Mouse (Mus musculus) MEL (cell line): ENCODE measurements around the gene Fgd3.

Experiments used
- CTCF ChIP-seq, 3 experiments: IDR thresholded peaks in 2 of 3; conservative IDR thresholded peaks in 1 of 3; 2 replicates each; pipeline ENCODE4 v1.5.1; 2011 to 2012; ENCODE audit warnings: low read length in 3 of 3, low read depth in 2 of 3, mild to moderate bottlenecking in 2 of 3, improper control_type of control experiment in 1 of 3, inconsistent platforms in 1 of 3, mixed read lengths in 1 of 3, moderate library complexity in 1 of 3; ENCODE audit not compliant: control insufficient read depth in 1 of 3, insufficient read depth in 1 of 3, poor library complexity in 1 of 3, severe bottlenecking in 1 of 3
- EP300 ChIP-seq, 2 experiments: IDR thresholded peaks; 2 replicates each; pipeline ENCODE4 v1.6.1; 2011; ENCODE audit warnings: improper control_type of control experiment in 2 of 2, low read length in 2 of 2, low read depth in 1 of 2, mild to moderate bottlenecking in 1 of 2
- GATA1 ChIP-seq: IDR thresholded peaks from 2 replicates; pipeline ENCODE4 v1.6.1; 2011; ENCODE audit warnings: low read depth, low read length, improper control_type of control experiment
- MAFK ChIP-seq: IDR thresholded peaks from 2 replicates; pipeline ENCODE4 v1.6.1; 2011; ENCODE audit warnings: low read depth, mild to moderate bottlenecking, low read length, improper control_type of control experiment, borderline replicate concordance
- MAX ChIP-seq: IDR thresholded peaks from 2 replicates; pipeline ENCODE4 v1.6.1; 2011; ENCODE audit warnings: low read length, improper control_type of control experiment
- MEF2A ChIP-seq: IDR thresholded peaks from 2 replicates; pipeline ENCODE4 v1.6.1; 2014; ENCODE audit warnings: low read depth, mild to moderate bottlenecking, inconsistent platforms, low read length, improper control_type of control experiment; ENCODE audit not compliant: poor library complexity, insufficient replicate concordance, severe bottlenecking; ENCODE audit errors: extremely low read depth
- MXI1 ChIP-seq: IDR thresholded peaks from 2 replicates; pipeline ENCODE4 v1.6.1; 2011; ENCODE audit warnings: mild to moderate bottlenecking, low read depth, low read length, improper control_type of control experiment
- POLR2A ChIP-seq, 2 experiments: IDR thresholded peaks; 2 replicates each; pipeline ENCODE4 v1.6.1; 2011 to 2012; ENCODE audit warnings: low read length in 2 of 2, mild to moderate bottlenecking in 2 of 2, control low read depth in 1 of 2, improper control_type of control experiment in 1 of 2, low read depth in 1 of 2, moderate library complexity in 1 of 2; ENCODE audit not compliant: control insufficient read depth in 1 of 2, insufficient read depth in 1 of 2, poor library complexity in 1 of 2
- POLR2AphosphoS2 ChIP-seq: IDR thresholded peaks from 2 replicates; pipeline ENCODE4 v1.6.1; 2011; ENCODE audit warnings: low read length, improper control_type of control experiment
- RCOR1 ChIP-seq: IDR thresholded peaks from 2 replicates; pipeline ENCODE4 v1.6.1; 2012; ENCODE audit warnings: low read depth, mild to moderate bottlenecking, inconsistent platforms, low read length, improper control_type of control experiment
- TAL1 ChIP-seq: IDR thresholded peaks from 2 replicates; pipeline ENCODE4 v1.6.1; 2012; ENCODE audit warnings: mild to moderate bottlenecking, inconsistent platforms, low read length, moderate library complexity, mixed read lengths
- USF2 ChIP-seq, 2 experiments: IDR thresholded peaks; 2 replicates each; pipeline ENCODE4 v1.6.1; 2011 to 2012; ENCODE audit warnings: improper control_type of control experiment in 2 of 2, low read length in 2 of 2, borderline replicate concordance in 1 of 2, inconsistent platforms in 1 of 2, low read depth in 1 of 2, mild to moderate bottlenecking in 1 of 2; ENCODE audit not compliant: insufficient read depth in 1 of 2
- ZNF384 ChIP-seq: IDR thresholded peaks from 2 replicates; pipeline ENCODE4 v1.6.1; 2012; ENCODE audit warnings: low read depth, mild to moderate bottlenecking, inconsistent platforms, low read length, improper control_type of control experiment

GRCm38 (mm10) chr13:49237617-49238016 is 82.5 kb downstream of the Fgd3 start:
- TF ChIP-seq POLR2A (IDR thresholded peaks at IDR 0.05; ENCODE audit: control insufficient read depth in 1 of 2, insufficient read depth in 1 of 2, low read depth in 1 of 2, low read length in 2 of 2, poor library complexity in 1 of 2): no peak
- no peak for TF ChIP-seq ZNF384
- no peak for TF ChIP-seq EP300 (IDR thresholded peaks at IDR 0.05; ENCODE audit: low read depth in 1 of 2, low read length in 2 of 2)
- TF ChIP-seq CTCF (IDR thresholded peaks at IDR 0.05 in 2 of 3, conservative IDR thresholded peaks at IDR 0.05 in 1 of 3; ENCODE audit: control insufficient read depth in 1 of 3, insufficient read depth in 1 of 3, low read depth in 2 of 3, low read length in 3 of 3, poor library complexity in 1 of 3, severe bottlenecking in 1 of 3): no peak
- TF ChIP-seq MAX: no peak
- TF ChIP-seq POLR2AphosphoS2: no peak
- no peak for TF ChIP-seq MEF2A
- no peak for TF ChIP-seq GATA1
- no peak for TF ChIP-seq RCOR1
- no peak for TF ChIP-seq MAFK
- no peak for TF ChIP-seq MXI1
- no peak for TF ChIP-seq TAL1
- no peak for TF ChIP-seq USF2 (IDR thresholded peaks at IDR 0.05; ENCODE audit: borderline replicate concordance in 1 of 2, insufficient read depth in 1 of 2, low read depth in 1 of 2, low read length in 2 of 2)
